Mouse (Mus musculus): Measurements from ENCODE around the gene Marcks. TPM values are rescaled to one million over a fixed set of nuclear protein-coding genes. Genes with fewer than 3 reads are reported as not detected.
"Not testable (repeated sequence)": the region's sequence is repeated elsewhere in the genome, so short reads cannot be mapped to it uniquely, and the experiment has no call there.

Gene Marcks
- polyA plus RNA-seq, 2 experiments from 2014 or later, result 0.69 to 1.1 TPM

- ATAC-seq, result no peak
Observed at GRCm38 (mm10) chr10:37135951-37136751, 2.6 kb downstream of the Marcks start.

GRCm38 (mm10) chr10:37133876-37134708, 4.6 kb downstream of the Marcks start:
- ATAC-seq, result no peak

GRCm38 (mm10) chr10:37132671-37133070, 6.0 kb downstream of the Marcks start:
- ATAC-seq, result no peak

GRCm38 (mm10) chr10:37129652-37130051, 9.1 kb downstream of the Marcks start:
- no peak for ATAC-seq

- no peak for ATAC-seq
Observed at GRCm38 (mm10) chr10:37115329-37115728, 23.4 kb downstream of the Marcks start.

- no peak for ATAC-seq
Observed at GRCm38 (mm10) chr10:37112812-37113211, 25.9 kb downstream of the Marcks start.

GRCm38 (mm10) chr10:37112362-37112761, 26.4 kb downstream of the Marcks start:
- no peak for ATAC-seq

GRCm38 (mm10) chr10:37111432-37111831, 27.3 kb downstream of the Marcks start:
- no peak for ATAC-seq

GRCm38 (mm10) chr10:37106871-37107627, 31.7 kb downstream of the Marcks start:
- no peak for ATAC-seq

GRCm38 (mm10) chr10:37106303-37106702, 32.4 kb downstream of the Marcks start:
- no peak for ATAC-seq

- no peak for ATAC-seq
Observed at GRCm38 (mm10) chr10:37102227-37103080, 36.3 kb downstream of the Marcks start.

GRCm38 (mm10) chr10:37101733-37102132, 37.0 kb downstream of the Marcks start:
- no peak for ATAC-seq

- no peak for ATAC-seq
Observed at GRCm38 (mm10) chr10:37096529-37096928, 42.2 kb downstream of the Marcks start.

GRCm38 (mm10) chr10:37095803-37096202, 42.9 kb downstream of the Marcks start:
- ATAC-seq, result no peak

GRCm38 (mm10) chr10:37093306-37093705, 45.4 kb downstream of the Marcks start:
- no peak for ATAC-seq

GRCm38 (mm10) chr10:37090411-37090810, 48.3 kb downstream of the Marcks start:
- no peak for ATAC-seq

GRCm38 (mm10) chr10:37084071-37084470, 54.6 kb downstream of the Marcks start:
- ATAC-seq, result not testable (repeated sequence)
